ENCODE assay signal across 8 mouse cellular contexts in the genomic region with DNA sequence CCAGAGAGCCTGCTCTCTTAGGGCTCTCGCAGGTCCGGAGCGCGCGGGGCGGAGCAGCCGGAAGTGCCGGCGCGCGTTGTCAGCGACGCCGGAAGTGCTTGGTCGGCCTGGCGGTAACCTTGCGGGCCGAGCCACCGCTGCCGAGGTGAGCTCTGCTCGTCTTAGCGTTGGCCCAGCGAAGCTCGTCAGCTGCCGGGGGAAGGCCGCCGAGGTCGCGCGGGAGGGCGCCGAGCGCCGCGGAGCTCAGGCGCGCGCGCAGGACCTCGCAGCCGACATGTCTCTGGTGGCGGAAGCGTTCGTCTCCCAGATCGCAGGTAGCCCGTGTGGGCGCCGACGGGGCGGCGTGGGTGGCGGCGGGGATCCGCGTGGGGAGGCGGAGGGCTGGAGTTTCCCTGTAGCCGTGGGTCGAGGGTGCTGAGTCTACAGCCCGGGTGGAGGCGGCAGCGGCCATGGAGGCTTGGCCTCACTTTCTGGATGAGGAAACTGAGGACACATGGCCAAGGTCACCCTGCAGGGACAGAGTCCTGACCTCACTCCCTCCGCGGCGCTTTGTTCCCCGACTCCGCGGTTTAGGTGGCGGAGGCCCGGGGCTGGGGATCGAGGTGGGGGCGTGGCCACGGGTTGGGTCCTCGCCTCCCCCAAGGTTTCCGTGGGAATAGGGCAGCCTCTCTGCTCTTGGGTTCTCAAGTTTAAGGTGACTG. TPM values are rescaled to one million over a fixed set of nuclear protein-coding genes. Genes with fewer than 3 reads are reported as not detected.
DNase-seq lines count a peak whose midpoint lies in the region; ATAC-seq lines count a peak whose summit lies in the region.

A gene (plus strand): TSS at position 74 of the 701 bp plus-strand sequence.

- H3K4me2 ChIP-seq in hindbrain, embryonic 15.5 days, result peak within 1 kb of the TSS; percentile 62

- no peaks in the 10 kb centered on the region for H3K36me3 ChIP-seq in hindbrain, embryonic 15.5 days
- no peaks in the 10 kb centered on the region for H3K36me3 ChIP-seq in megakaryocyte, embryonic 14.5 days (replicated peaks; ENCODE audit: low read length)

- no peaks in the 10 kb centered on the region for H3K9me3 ChIP-seq in hindbrain, embryonic 15.5 days
- H3K9me3 ChIP-seq in megakaryocyte, embryonic 14.5 days, result no peaks in the 10 kb centered on the region

- WGBS in hindbrain, embryonic 15.5 days, result under 1% methylated on average over 74 of the region's 74 CpGs

- peak within 1 kb of the TSS; percentile 87 for H3K27ac ChIP-seq in hindbrain, embryonic 15.5 days (replicated peaks)

- peak; percentile 95 for ATAC-seq in hindbrain, embryonic 15.5 days (ENCODE audit: low FRiP score, low read depth)

- peak; percentile 73 for DNase-seq in T-cell, adult 2 months (ENCODE audit: low spot score)
- DNase-seq in cerebellum, postnatal 25 days, result peak; percentile 86 to 90
- DNase-seq in frontal cortex, postnatal 36 days (ENCODE audit: low spot score in 2 of 2), result peak; percentile 79 to 84
- DNase-seq in left cerebral cortex, adult 8-10 months (ENCODE audit: low spot score in 2 of 2), result peak; percentile 56 to 66
- DNase-seq in right cerebral cortex, postnatal 10 days (ENCODE audit: low spot score in 2 of 2), result peak; percentile 85
- DNase-seq in urinary bladder, postnatal 25 days (ENCODE audit: low spot score), result peak; percentile 73

- H3K4me3 ChIP-seq in hindbrain, embryonic 15.5 days, result peak within 1 kb of the TSS; percentile 79
- peak within 1 kb of the TSS; percentile 99 for H3K4me3 ChIP-seq in megakaryocyte, embryonic 14.5 days (replicated peaks)

- H3K27me3 ChIP-seq in hindbrain, embryonic 15.5 days, result no peaks in the 10 kb centered on the region
- peaks cover 2% of the 10 kb centered on the region for H3K27me3 ChIP-seq in megakaryocyte, embryonic 14.5 days (replicated peaks)

- peak within 1 kb of the TSS; percentile 83 for H3K9ac ChIP-seq in hindbrain, embryonic 15.5 days

- peaks cover 7% of the 10 kb centered on the region for H3K4me1 ChIP-seq in hindbrain, embryonic 15.5 days (replicated peaks)
- H3K4me1 ChIP-seq in megakaryocyte, embryonic 14.5 days, result peaks cover 26% of the 10 kb centered on the region

RNA-seq across cellular contexts. Expression of the gene that starts here (rescaled TPM):
- polyA plus RNA-seq in hindbrain, embryonic 15.5 days (2015; fragmentation: Nextera tagmentation; extraction: Ambion mirVana), result 152 and 165 TPM in 2 replicates
- 10 to 100 TPM; 37.7 to 46.0 (median 41.5) TPM for total RNA-seq in left cerebral cortex, adult 8-10 months (2022)
- polyA plus RNA-seq in megakaryocyte, embryonic 14.5 days (2012; ENCODE audit: insufficient read depth, low replicate concordance), result 22.0 and 36.3 TPM in 2 replicates

Comparison
In these comparisons a context has a peak if more than half of its experiments do, and no peak if none do; other contexts are left out.
1. Peak in every context shown above with its lines: DNase-seq, ATAC-seq, H3K4me3 ChIP-seq and H3K27ac ChIP-seq.